Mouse (Mus musculus) lung, postnatal 10 days (tissue): ENCODE results near the gene Dctn3.
"Not testable (repeated sequence)": the region's sequence is repeated elsewhere in the genome, so short reads cannot be mapped to it uniquely, and the experiment has no call there.

Source experiments
- DNase-seq: peaks from one replicate; pipeline ENCODE4 v3.0.0; 2021

The Dctn3 gene

GRCm38 (mm10) chr4:41722918-41723351 is at the start of gene Dctn3:
Gene Dctn3, minus strand, starts transcription at chr4:41723170.
- DNase-seq = peak; percentile 95

- DNase-seq = not testable (repeated sequence)
Measured at GRCm38 (mm10) chr4:41767301-41767700, 44.3 kb upstream of the Dctn3 start.

GRCm38 (mm10) chr4:41763176-41763575 is 40.2 kb upstream of the Dctn3 start:
- DNase-seq = not testable (repeated sequence)

GRCm38 (mm10) chr4:41762688-41763114 is 39.7 kb upstream of the Dctn3 start:
- peak; percentile 78 for DNase-seq

GRCm38 (mm10) chr4:41762099-41762687 is 39.2 kb upstream of the Dctn3 start:
- peak; percentile 38 for DNase-seq

- DNase-seq = no peak
Measured at GRCm38 (mm10) chr4:41761680-41762079, 38.7 kb upstream of the Dctn3 start.

GRCm38 (mm10) chr4:41760911-41761310 is 37.9 kb upstream of the Dctn3 start:
- no peak for DNase-seq

- DNase-seq = peak; percentile 96
Measured at GRCm38 (mm10) chr4:41760288-41760721, 37.3 kb upstream of the Dctn3 start.

GRCm38 (mm10) chr4:41759656-41760287 is 36.8 kb upstream of the Dctn3 start:
- DNase-seq = no peak

GRCm38 (mm10) chr4:41759206-41759605 is 36.2 kb upstream of the Dctn3 start:
- peak; percentile 80 for DNase-seq

- no peak for DNase-seq
Measured at GRCm38 (mm10) chr4:41758701-41759100, 35.7 kb upstream of the Dctn3 start.

GRCm38 (mm10) chr4:41758021-41758420 is 35.1 kb upstream of the Dctn3 start:
- DNase-seq = no peak

GRCm38 (mm10) chr4:41757321-41757720 is 34.4 kb upstream of the Dctn3 start:
- no peak for DNase-seq

GRCm38 (mm10) chr4:41756440-41756839 is 33.5 kb upstream of the Dctn3 start:
- no peak for DNase-seq

- peak; percentile 89 for DNase-seq
Measured at GRCm38 (mm10) chr4:41755338-41756305, 32.7 kb upstream of the Dctn3 start, which contains the start of gene Sigmar1. Gene Sigmar1, minus strand, starts transcription at chr4:41756157.

GRCm38 (mm10) chr4:41754797-41755337 is 31.9 kb upstream of the Dctn3 start, which contains the start of gene Galt:
Gene Galt, plus strand, starts transcription at chr4:41755228.
- no peak for DNase-seq

- DNase-seq = no peak
Measured at GRCm38 (mm10) chr4:41745021-41745420, 22.1 kb upstream of the Dctn3 start.

- DNase-seq = no peak
Measured at GRCm38 (mm10) chr4:41744131-41744530, 21.2 kb upstream of the Dctn3 start.

- DNase-seq = peak; percentile 96
Measured at GRCm38 (mm10) chr4:41741158-41741560, 18.2 kb upstream of the Dctn3 start.

GRCm38 (mm10) chr4:41740380-41741157 is 17.6 kb upstream of the Dctn3 start:
- DNase-seq = peak; percentile 69

GRCm38 (mm10) chr4:41739260-41739659 is 16.3 kb upstream of the Dctn3 start:
- DNase-seq = no peak

GRCm38 (mm10) chr4:41738256-41738603 is 15.3 kb upstream of the Dctn3 start:
- DNase-seq = no peak
